ENCODE assay signal across 10 mouse cellular contexts in the genomic region with DNA sequence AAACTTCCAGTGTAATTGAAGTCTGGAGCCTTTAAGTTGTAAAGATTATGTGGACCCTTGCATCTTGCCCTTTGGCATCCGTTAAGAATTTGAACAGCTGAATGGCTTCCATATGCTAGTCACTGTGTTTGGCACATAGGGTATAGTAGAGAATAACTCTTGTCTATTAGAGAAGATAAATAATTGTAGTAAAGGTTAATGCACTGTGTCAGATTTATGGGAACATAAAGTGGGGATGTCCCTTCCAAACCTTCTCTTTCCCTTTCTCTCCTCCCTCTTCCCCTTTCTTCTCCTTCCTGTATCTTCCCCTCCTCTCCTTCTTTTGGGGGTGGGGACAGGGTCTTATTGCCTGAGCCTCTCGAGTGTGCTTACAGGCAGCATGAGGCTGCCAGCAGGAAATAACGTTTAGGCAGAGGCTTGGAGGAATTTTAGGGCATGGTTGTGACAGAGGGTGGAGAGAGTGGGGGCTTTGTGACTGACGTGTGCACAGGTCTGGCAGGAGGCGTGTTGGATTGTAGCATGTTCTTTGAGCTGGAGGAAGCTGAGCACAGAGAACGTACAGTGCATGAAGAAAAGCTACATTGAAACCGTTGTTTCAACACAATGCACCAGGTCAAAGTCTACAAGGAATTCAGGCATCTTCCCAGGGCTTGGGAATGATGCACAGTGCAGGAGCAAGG. TPM values are rescaled to one million over a fixed set of nuclear protein-coding genes. Genes with fewer than 3 reads are reported as not detected.
DNase-seq lines count a peak whose midpoint lies in the region; ATAC-seq and TF ChIP-seq lines count a peak whose summit lies in the region.
"Had no signal": no experiment of that assay in that cellular context is flagged by ENCODE, and none has a peak within 500 bp of the region (broad histone marks: within the 10 kb centered on the region; RNA-seq: fewer than 3 reads in every experiment).

No protein-coding gene starts in this region.

- H3K79me2 ChIP-seq in MEL (ENCODE audit: control insufficient read depth, insufficient read depth, low read length, poor library complexity) = peaks cover 5% of the 10 kb centered on the region

- H3K27ac ChIP-seq in heart, embryonic 13.5 days (replicated peaks) = peak overlapping the region; percentile 93
- H3K27ac ChIP-seq in MEL (ENCODE audit: control insufficient read depth, low read depth, low read length) = peak overlapping the region; percentile 93
- H3K27ac ChIP-seq in forebrain, embryonic 16.5 days (ENCODE audit: low read length) = peak overlapping the region; percentile 77
- peak overlapping the region; percentile 73 for H3K27ac ChIP-seq in liver, embryonic 12.5 days

- no peak for ATAC-seq in heart, embryonic 13.5 days (ENCODE audit: extremely low read depth, insufficient number of reproducible peaks, low FRiP score, low TSS enrichment)
- ATAC-seq in forebrain, embryonic 16.5 days = peak; percentile 29
- no peak for ATAC-seq in liver, embryonic 12.5 days

- intact Hi-C loops in heart, postnatal 36 days (cut with DNase I) = loop anchor here (5.0 kb wide), 1 partner anchor 34 kb away; no protein-coding TSS in a partner anchor

- 33% methylated on average over 7 of the region's 7 CpGs for WGBS in heart, embryonic 13.5 days
- 8% methylated on average over 7 of the region's 7 CpGs for WGBS in forebrain, embryonic 16.5 days
- 40% methylated on average over 7 of the region's 7 CpGs for WGBS in liver, embryonic 12.5 days (ENCODE audit: insufficient replicate concordance)

- H3K36me3 ChIP-seq in heart, embryonic 13.5 days = 0 out of 2 replicates have a peak, but pooled peaks cover under 1% of the 10 kb centered on the region
- peaks cover 0 to 59% of the 10 kb centered on the region in 2 experiments; a peak in 2 of 4 replicates for H3K36me3 ChIP-seq in MEL (ENCODE audit: control insufficient read depth in 1 of 2, insufficient read depth in 2 of 2, low read length in 2 of 2)
- H3K36me3 ChIP-seq in forebrain, embryonic 16.5 days (ENCODE audit: control insufficient read depth, insufficient read depth) = no peaks in the 10 kb centered on the region
- H3K36me3 ChIP-seq in liver, embryonic 12.5 days = peaks cover 4% of the 10 kb centered on the region; the same call in 1 of the 2 replicates

- DNase-seq in heart, postnatal 36 days = no peak
- no peak for DNase-seq in MEL (ENCODE audit: low read depth, low spot score)
- no peak for DNase-seq in cerebellum, adult 11 months
- no peak for DNase-seq in layer of hippocampus, adult 11-12 months (ENCODE audit: low spot score)
- no peak for DNase-seq in c-Kit-positive CD71-positive TER-119-positive erythroid progenitor cells, embryonic 14.5 days (ENCODE audit: low spot score)
- DNase-seq: B cell, adult 2 months; kidney, postnatal 14 days had no signal

- no peaks in the 10 kb centered on the region for H3K27me3 ChIP-seq in heart, embryonic 13.5 days (replicated peaks)
- H3K27me3 ChIP-seq in MEL (ENCODE audit: control insufficient read depth in 1 of 2, insufficient read depth in 2 of 2, low read length in 2 of 2) = no peaks in the 10 kb centered on the region
- no peaks in the 10 kb centered on the region for H3K27me3 ChIP-seq in forebrain, embryonic 16.5 days (replicated peaks; ENCODE audit: control insufficient read depth, insufficient read depth, low read length)
- H3K27me3 ChIP-seq in liver, embryonic 12.5 days (replicated peaks) = no peaks in the 10 kb centered on the region

- no peak for TF ChIP-seq RAD21 in MEL (IDR thresholded peaks at IDR 0.05; ENCODE audit: low read depth, low read length)

- peaks cover 89% of the 10 kb centered on the region for H3K4me1 ChIP-seq in heart, embryonic 13.5 days
- H3K4me1 ChIP-seq in MEL (ENCODE audit: control insufficient read depth in 1 of 2, insufficient read depth in 2 of 2, low read length in 2 of 2) = peaks cover 41 to 50% of the 10 kb centered on the region in 2 experiments
- H3K4me1 ChIP-seq in forebrain, embryonic 16.5 days (replicated peaks; ENCODE audit: control insufficient read depth, insufficient read depth, low read length) = peaks cover 43% of the 10 kb centered on the region
- H3K4me1 ChIP-seq in liver, embryonic 12.5 days = peaks cover 87% of the 10 kb centered on the region

- TF ChIP-seq CTCF in MEL (IDR thresholded peaks at IDR 0.05 in 2 of 3, conservative IDR thresholded peaks at IDR 0.05 in 1 of 3; ENCODE audit: control insufficient read depth in 1 of 3, insufficient read depth in 1 of 3, low read depth in 2 of 3, low read length in 3 of 3, poor library complexity in 1 of 3, severe bottlenecking in 1 of 3) = no peak

- H3K4me2 ChIP-seq in heart, embryonic 13.5 days = peak overlapping the region; percentile 35; the same call in 1 of the 2 replicates
- H3K4me2 ChIP-seq in forebrain, embryonic 16.5 days (ENCODE audit: low read length) = peak overlapping the region; percentile 5; the same call in 1 of the 2 replicates
- peak overlapping the region; percentile 24 for H3K4me2 ChIP-seq in liver, embryonic 12.5 days

- no peaks in the 10 kb centered on the region for H3K9me3 ChIP-seq in heart, embryonic 13.5 days
- no peaks in the 10 kb centered on the region for H3K9me3 ChIP-seq in MEL (replicated peaks; ENCODE audit: insufficient read depth, low read length)
- no peaks in the 10 kb centered on the region for H3K9me3 ChIP-seq in forebrain, embryonic 16.5 days (ENCODE audit: control insufficient read depth, low read length)
- H3K9me3 ChIP-seq in liver, embryonic 12.5 days (replicated peaks) = no peaks in the 10 kb centered on the region

- H3K4me3 ChIP-seq in heart, embryonic 13.5 days = no peak overlapping the region
- H3K4me3 ChIP-seq in MEL (ENCODE audit: control insufficient read depth in 1 of 2, insufficient read depth in 1 of 2, low read depth in 2 of 2, low read length in 2 of 2) = no peak overlapping the region
- H3K4me3 ChIP-seq in forebrain, embryonic 16.5 days (replicated peaks; ENCODE audit: low read length) = no peak overlapping the region
- no peak overlapping the region for H3K4me3 ChIP-seq in liver, embryonic 12.5 days

- TF ChIP-seq EP300 in MEL (IDR thresholded peaks at IDR 0.05; ENCODE audit: low read depth in 1 of 2, low read length in 2 of 2) = no peak

- TF ChIP-seq POLR2A in MEL (IDR thresholded peaks at IDR 0.05; ENCODE audit: control insufficient read depth in 1 of 2, insufficient read depth in 1 of 2, low read depth in 1 of 2, low read length in 2 of 2, poor library complexity in 1 of 2) = no peak

- H3K9ac ChIP-seq in heart, embryonic 13.5 days = peak overlapping the region; percentile 56
- peak overlapping the region; percentile 3; the same call in 1 of the 2 replicates for H3K9ac ChIP-seq in MEL (ENCODE audit: control insufficient read depth, low read depth, low read length, poor library complexity, severe bottlenecking)
- no peak overlapping the region for H3K9ac ChIP-seq in forebrain, embryonic 16.5 days (replicated peaks; ENCODE audit: low read depth, low read length)
- no peak overlapping the region for H3K9ac ChIP-seq in liver, embryonic 12.5 days

TF ChIP-seq in MEL, 35 proteins besides CTCF, POLR2A, EP300 and RAD21:
- TF ChIP-seq ETS1 (IDR thresholded peaks at IDR 0.05; ENCODE audit: low read depth, low read length) (no peak), MXI1 (IDR thresholded peaks at IDR 0.05; ENCODE audit: low read depth, low read length) (no peak)

RNA-seq across cellular contexts. Expression of a gene that starts 47.8 kb away (rescaled TPM):
- 11.9 and 12.1 TPM in 2 replicates for polyA plus RNA-seq in heart, embryonic 13.5 days (2015; fragmentation: Nextera tagmentation; extraction: Ambion mirVana)
- total RNA-seq in heart, postnatal 36 days (2021) = 10 to 100 TPM; 16.7 to 17.8 TPM
- 16.6 and 22.7 TPM in 2 replicates for total RNA-seq in MEL (2012; rRNA removed)
- polyA plus RNA-seq in MEL (2012; ENCODE audit: insufficient read depth in 1 of 2, insufficient read length in 2 of 2, low read depth in 1 of 2, low replicate concordance in 2 of 2, missing spikeins in 1 of 2) = 10 to 100 TPM; 16.2 to 36.6 TPM
- 14.6 and 19.5 TPM in 2 replicates for polyA plus RNA-seq in forebrain, embryonic 16.5 days (2015; fragmentation: Nextera tagmentation; extraction: Ambion mirVana)
- polyA plus RNA-seq in liver, embryonic 12.5 days (2016; fragmentation: Nextera tagmentation; extraction: Ambion mirVana) = 8.7 and 10.1 TPM in 2 replicates

Comparison
In these comparisons a context has a peak if more than half of its experiments do, and no peak if none do; other contexts are left out.
1. H3K9ac ChIP-seq: peak in heart, embryonic 13.5 days (single experiment) and MEL (single experiment); none in forebrain, embryonic 16.5 days (single experiment) and liver, embryonic 12.5 days (single experiment).
2. Peak in every context shown above with its lines, with median percentiles within 50 percentile points of each other: H3K27ac ChIP-seq and H3K4me2 ChIP-seq.